Mouse (Mus musculus) layer of hippocampus, postnatal 25 days (tissue): Measurements from ENCODE around the gene Gabra5. TPM values are rescaled to one million over a fixed set of nuclear protein-coding genes. Genes with fewer than 3 reads are reported as not detected.
A peak's percentile ranks its signal among the peaks of the same experiment; 100 is the strongest.

ENCODE experiments used
- DNase-seq, 2 experiments: peaks; one replicate each; pipeline ENCODE4 v3.0.0; 2022; ENCODE audit warnings: mixed read lengths in 2 of 2, low spot score in 1 of 2; ENCODE audit errors: extremely low spot score in 1 of 2
- total RNA-seq, 2 experiments: library from RNA; stranded (reverse); gene quantifications; 2 replicates each; pipeline ENCODE4 v1.2.3; 2021

Gene Gabra5
- 100 to 1,000 TPM; 183 to 203 TPM for total RNA-seq

DNA sequence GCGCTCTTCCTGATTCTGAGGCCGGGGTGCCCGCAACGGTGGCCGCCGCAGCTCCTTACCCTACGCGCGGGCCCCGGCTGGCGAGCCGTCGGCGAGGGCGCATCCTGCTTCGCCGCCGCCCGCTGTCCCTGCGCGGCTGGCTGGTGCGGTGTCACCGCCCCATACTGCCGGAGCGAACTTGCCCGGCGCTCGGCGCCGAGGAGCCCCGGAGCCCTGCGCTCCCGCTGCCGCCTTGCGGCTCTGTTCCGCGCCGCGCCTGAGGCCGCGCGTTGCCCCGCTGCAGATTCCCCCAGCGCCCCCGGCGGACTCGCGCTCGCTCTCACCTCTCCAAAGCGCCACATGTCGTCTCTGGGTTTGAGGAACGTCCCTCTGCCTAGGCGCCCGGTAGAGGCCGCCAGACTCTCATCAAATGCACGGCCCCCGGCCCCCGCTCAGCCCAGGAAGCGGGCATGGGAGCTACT is at the start of gene Gabra5:
Gene Gabra5 (minus strand): TSS at position 379 of the 461 bp plus-strand sequence.
- DNase-seq = peak; percentile 54 to 64

DNA sequence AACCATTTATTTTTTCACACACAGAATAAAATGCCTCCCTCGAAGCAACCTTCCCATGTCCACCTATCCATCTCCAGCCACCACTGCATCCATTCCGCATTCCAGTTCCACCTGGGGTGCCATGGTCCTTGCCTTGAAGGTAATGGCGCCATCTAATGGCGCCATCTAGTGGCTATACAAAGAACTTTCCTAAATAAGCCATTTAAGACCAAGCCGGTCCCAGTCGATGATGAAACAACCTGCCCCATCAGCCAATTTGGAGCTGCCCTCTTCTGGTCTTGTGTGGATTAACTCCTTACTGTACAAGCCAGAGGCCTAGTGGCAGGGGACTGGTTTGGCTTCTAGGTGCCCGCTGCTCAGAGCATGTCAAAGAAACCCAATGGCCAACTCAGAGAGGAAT is 28.7 kb upstream of the Gabra5 start:
- no peak for DNase-seq

DNA sequence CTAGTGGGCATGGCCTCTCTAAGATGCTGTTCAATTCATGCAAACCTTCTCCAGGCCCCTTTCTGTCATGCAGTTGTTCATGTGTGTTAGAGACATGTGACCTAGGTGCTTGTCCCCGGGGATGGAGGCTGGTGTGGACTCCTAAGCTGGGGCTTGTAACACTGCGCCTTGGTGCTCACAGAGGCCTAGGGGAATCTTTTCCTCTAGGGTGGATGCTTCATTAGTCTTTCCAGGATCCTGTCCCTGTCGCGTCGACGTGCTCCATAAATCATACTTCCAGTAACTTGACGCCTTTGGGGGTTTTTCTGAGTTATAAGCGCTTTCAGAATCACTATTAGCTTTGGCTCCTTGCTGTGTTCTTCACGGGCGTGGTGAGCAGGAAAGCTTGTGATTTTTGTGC is 22.8 kb upstream of the Gabra5 start:
- no peak for DNase-seq

DNA sequence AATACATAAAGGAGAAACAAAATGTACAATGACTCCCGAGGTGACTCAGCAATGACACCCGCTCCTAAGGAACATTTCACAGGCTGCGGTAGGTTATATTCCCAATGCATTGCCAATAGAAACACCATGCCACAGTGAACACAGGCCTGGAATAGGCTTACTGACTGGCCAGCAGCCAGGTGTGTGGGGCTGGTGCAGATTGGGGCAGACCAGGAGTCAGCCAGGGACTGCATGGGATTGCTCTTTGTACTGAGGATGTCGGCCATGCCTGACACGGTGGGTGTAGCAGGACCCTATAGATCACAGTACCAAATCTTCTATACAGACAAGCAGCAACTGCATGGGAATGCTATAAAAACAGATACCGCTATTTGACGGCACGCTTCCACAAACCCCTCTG is 20.1 kb upstream of the Gabra5 start:
- DNase-seq = no peak

DNA sequence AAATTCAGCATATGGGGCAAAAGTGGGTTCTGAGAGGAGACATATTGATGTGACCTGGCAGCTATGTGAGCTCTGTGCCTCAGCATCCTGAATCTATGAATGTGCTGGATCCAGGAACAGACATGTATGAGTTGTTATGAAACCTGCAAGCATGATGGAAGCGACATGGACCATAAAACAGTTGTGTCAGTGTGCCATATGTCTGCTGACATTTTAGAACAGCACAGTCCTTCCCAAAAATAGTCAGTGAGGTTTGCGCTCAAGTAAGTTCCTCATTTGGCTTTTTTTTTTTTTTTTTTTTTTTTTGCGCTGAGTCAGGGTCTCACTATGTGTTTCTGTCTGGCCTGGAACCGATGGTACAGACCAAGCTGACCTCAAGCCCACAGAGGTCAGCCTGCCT is 19.6 kb upstream of the Gabra5 start:
- DNase-seq = no peak

DNA sequence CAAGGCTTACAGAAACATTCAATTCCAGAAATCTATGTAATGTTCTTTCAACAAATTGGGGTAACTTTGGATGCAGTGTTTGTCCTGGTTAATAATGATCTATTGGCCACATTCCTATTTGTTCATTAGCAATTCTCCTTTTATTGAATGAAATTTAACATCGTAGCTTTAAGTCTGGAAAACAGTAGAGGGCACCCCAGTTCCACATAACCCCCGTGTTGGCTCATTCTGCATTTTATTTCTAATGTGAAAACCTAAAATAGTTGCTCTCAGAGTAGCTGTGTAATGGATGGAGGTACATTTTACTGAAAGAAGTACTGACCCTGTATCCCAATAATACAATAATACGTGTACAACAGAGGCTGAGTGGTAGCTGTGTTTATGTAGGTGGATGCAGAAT is 3.1 kb upstream of the Gabra5 start:
- no peak for DNase-seq

DNA sequence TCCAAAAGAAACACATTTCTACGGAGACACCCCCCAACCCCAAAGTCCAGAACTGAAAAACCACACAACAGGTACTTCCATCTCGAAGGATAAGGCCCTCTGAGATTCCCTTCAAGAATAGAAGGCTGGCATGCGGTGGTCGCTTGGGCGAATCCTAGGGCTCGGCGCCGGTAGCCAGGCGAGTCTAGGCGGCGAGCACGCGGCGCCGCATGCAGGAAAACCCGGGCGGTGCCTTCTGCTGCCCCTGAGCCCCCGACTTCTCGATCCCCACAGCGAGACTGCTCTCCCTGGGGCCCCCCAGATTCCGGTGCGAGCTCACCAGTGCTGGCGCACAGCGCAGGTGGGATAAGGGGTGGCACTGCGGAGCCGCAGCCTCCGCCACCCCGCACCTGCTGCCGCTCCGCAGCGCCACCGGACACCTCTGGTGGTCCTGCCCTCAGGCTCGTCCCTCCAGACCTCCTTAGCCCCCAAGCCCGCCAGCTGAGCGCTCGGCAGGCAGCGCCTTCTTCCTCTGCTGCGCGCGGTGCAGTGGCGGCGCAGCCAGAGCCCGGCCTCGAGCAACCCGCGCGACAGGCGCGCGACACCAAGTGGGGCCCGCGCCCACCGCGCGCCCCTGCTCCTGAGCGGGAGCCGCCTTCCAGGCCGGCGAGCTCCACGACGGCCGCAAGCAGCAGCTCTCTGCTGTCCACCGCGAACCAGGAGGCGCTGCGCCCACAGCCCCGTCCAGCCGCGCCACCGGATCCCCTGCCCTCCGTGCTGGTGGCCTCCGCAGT is 813 bp downstream of the Gabra5 start:
- peak in 1 of 2 experiments; percentile 58 for DNase-seq

DNA sequence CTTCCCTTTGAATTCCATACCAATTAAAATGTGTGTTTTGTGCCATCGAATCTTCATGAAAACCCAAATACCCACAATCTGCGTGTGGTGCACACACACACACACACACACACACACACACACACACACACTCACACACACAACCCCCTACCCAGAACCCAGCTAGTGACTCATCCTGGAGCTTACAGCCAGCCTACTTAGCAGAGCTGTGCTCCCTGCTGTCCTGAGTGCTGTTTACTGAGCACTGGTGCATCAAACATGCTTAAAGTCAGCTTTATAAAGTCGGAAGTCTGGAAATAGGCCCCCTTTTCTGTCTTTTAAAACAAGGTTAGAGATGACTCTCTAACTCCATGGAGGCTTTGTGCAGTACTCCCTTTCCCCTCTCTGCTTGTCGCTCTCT is 7.0 kb downstream of the Gabra5 start:
- DNase-seq = no peak

DNA sequence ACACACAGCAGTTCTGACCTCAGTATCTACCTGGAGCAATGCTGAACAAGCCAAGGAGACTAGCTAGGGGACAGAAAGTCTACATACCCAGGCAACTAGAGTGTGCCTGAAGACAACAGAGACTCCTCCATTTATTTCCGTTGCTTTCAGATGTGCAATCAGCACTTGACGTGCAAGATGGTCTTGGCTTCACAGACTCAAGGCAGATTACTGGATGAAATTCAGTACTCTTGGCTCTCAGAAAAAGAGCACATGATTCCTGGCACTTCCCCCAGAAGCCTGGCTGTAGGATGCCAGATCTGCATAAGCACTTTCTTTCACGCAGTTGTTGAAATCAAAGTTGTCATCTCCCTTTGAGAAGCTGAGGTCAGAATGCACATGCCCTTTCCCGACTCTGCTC is 18.1 kb downstream of the Gabra5 start:
- peak in 1 of 2 experiments; percentile 27 for DNase-seq

DNA sequence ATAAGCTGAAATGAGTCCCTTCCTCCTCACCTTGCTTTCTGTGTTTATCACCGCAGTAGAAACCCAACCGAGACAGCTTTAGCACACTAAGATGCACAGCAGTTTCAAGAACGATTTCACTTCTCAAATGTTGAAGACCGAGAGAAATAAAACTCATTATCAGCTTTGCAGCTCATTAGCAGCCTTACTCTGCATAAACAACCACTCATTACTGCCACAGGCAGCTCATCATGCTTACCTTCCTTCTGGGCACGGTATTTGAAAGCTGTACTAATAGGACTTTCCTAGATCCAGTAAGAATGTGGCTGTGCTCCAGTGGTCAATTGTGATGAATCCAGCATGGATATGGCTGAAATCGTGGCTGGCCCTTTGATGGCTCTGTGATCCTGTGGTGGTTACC is 23.0 kb downstream of the Gabra5 start:
- no peak for DNase-seq

DNA sequence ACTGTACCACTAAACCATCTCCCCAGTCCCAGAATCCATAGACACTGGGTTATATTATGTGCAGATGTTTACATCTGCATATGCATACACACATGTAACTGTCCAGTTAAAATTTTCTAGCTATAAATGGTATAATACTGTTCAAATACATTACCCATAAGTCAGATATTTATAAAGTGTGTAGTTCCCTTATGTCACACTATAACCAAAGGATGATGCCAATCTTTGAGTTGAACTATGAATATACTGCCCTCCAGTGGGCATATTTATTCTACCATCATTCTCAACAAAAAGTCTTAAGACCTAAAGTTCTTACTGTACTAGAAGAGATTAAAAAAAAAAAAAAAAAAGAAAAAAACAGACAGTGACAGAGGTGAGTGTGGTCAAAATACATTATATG is 27.0 kb downstream of the Gabra5 start:
- DNase-seq = no peak

DNA sequence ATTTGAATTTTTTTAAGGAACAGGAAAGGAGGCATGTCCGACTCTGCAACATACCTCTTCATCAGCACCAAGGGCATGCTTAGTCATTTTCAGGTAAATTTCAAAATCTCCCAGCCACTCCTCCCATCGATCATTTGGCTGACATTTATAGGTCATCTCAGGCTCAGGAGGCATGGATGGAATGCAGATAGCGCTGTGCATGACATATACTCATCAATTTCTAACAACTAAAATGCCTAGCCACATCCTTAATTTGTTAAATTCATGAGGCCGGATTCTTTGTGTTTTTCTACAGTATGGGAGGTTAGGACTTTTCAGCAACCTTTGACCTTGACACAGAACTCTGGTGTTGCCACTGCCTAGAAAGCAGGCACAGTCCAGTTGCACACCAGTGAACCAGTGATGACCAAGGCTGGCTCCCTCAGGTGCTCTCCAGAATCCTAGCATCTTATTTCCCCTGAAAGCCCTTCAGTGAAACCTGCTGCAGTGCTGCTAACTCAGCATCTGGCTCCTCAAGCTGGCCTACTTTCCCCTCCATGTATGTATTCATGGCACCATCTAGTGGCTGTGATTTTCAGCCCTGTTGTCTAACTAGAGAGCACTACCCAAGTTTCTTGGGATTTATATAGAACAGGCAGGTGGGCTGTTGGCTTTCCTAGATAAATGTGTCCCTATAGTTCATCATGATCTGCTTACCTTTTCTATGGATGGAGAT is 35.9 kb downstream of the Gabra5 start:
- peak in 1 of 2 experiments; percentile 52 for DNase-seq

DNA sequence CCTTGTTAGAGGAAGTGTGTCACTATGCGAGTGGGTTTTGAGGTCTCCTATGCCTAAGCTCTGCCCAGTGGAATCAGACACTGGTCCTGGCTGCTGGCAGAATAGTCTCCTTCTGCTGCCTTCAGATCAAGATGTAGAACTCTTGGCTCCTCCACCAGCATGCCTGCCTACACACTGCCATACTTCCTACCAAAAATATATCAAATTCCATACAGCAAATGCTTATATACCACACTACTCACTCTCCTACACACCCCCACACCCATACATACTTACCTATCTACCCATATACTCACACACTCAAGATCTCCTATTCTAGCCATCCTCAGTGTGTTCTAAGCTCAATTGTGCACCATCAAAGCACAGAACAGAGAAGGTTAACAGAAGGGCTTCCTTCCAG is 38.5 kb downstream of the Gabra5 start:
- no peak for DNase-seq

DNA sequence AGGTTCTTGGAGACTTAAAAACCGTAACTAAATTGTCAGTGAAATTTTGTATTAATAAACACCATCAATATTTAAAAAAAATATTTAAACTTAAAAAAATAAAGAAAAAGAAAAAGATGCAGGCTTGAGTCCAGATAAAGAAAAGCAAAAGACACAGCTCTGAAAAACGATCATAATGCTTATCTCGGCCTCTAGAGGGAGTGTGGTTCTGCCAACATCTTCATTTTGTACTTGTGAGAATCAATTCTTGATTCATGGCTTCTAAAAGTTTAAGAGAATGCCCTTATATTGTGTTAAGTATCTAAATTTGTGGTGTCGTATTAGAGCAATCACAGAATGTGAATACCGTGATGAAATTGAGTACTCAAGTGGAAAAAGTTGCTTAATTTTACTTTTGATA is 49.5 kb downstream of the Gabra5 start:
- no peak for DNase-seq

DNA sequence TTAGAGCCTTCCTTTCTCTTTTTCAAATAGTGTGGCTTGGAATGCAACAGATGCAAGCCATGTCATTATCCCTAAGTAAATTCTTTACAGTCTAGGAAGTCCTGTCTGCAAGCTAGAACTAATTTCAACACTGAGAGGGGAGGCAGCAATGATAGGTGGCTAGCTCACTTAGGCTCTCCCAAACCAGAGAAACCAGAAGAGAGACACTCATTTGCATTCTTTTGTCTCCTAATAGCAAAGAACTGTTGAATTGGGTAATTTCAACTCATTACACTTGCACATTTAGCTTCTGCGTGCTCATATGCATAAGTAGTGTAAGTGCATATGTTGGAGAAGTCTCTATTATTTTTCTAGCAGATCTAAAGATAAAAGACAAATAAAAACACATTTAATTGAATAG is 61.6 kb downstream of the Gabra5 start:
- no peak for DNase-seq

DNA sequence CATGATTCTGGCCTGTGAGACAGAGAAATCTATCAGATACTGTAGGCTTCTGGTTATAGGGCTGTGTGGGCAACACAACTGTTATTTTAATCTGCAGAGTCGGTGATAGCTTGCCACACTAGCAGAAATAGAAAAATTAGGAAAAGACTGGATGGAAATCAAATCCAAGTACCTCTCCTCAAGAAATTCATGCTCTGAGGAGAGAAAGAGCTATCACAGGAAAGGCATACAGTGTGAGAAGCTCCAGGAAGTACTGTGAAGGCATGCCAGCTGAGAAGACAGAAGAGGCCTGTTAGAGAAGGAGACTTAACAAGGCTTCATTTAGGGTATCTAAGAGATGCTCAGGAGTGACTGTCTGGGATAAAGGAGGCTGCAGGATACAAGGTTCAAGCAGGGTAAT is 87.2 kb downstream of the Gabra5 start:
- DNase-seq = no peak

DNA sequence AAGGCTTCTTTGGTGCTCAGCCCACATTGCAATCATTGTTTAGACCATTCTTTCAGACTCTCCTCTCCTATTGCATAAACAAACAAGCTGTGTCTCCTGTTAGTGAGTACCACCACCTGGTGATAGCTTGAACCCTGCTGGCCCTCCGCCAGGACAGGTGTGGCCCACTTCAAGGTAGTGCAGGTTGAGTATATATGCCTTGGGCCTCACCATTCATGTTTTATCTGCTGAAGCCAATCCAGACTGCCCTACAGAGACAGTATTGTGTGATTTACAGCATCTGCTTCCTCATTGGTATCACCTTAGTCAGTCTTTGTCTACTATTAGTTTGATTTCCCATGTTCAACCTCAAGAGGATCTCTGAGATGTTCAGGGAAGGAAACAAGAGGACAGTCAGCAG is 88.8 kb downstream of the Gabra5 start:
- no peak for DNase-seq

DNA sequence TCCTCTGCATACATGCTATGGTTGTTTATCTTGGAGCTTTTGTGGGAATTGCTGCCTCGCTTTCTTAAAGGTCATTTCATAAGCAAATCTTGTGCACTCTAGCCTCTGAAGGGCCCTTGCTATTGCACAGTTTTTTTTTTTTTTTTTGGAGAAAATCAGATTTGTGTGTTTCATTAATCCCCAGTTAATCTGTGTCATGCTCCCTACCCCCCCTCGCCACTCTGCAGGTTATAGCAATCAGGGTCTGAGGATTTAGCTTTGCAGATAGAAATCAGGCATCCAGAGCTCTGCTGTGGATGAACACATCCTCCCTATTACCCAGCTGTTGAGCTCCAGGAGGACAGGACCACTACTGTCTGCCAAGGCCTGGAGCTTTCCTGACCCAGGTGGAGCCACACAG is 90.5 kb downstream of the Gabra5 start, which contains the start of gene Gabrb3:
Gene Gabrb3 (plus strand): TSS at position 301 of the 400 bp plus-strand sequence.
- DNase-seq = no peak

DNA sequence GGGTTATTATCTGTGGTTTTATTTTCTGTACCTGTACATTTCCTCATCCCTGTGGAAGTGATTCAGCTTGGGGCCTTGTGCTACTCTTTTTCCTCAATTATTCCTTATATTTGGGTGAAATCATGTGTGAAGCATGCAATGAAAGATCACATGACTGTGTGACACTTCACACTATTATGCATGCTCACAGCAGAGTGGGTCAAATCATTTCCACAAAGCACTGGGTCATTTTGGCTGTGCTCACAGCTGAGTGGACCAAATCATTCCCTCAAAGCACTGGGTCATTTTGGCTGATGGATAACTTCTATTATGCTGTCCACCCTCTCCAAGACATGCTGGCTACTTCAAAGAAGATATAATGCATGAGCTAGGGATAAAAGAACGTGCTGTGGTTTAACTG is 97.0 kb downstream of the Gabra5 start:
- DNase-seq = no peak

DNA sequence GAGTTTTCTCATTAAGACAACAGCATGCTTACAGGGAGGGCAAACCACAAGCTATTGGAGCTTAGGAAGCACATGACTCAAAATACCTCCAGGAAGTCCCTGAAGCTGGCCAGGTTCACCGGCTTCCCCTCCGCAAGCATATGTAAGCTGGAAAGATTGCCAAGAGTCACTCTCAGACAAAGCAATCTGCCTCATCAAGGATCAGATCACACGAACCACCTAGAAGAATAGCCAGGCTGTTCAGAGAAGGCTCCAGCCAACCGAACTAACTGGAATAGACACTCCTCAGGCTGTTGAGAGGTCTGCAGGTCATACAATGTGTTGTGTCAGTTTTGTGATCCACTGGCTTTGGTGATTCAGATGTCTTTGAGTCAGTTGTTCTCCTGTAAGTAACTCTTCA is 98.7 kb downstream of the Gabra5 start:
- DNase-seq = no peak

DNA sequence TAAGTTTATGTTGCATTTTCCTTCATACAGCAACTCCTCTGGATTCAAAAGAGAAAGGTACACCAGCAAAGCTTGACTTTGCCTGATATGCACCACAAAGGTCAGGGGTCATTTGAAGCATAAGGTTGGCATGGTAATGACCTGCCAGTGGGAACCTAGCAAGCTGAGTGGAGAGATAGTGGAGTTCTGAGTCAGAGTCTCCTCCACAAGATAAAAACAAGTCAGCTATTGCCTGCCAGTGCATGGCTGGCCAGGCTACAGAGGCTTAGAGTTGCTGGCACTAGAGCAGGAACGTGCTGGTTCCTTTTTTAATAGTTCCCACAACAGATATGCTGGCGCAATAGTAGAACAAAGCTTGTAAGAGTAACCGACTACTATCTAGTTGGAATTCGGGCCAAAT is 116.3 kb downstream of the Gabra5 start:
- DNase-seq = no peak

DNA sequence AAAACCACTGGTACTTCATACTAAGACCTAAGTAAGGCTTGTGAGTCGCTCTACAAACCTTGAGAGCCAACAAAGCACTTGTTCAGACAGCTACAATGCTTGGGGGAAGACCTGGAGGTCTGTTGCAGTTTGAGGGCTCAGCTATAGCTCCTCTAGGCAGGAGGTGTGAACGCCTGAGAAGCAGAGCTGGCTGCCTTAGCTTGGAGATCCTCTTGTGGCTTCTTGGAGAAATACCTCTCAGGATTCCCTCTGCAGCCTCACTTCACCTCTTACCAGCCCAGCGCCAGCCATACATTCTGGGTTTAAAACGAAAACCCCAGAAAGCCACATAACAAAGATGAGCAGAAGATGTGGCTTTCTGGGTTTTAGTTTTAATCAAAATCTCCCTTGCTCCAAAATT is 119.8 kb downstream of the Gabra5 start:
- no peak for DNase-seq
